Mouse (Mus musculus) adrenal gland, adult 18-20 months (tissue): ENCODE data around the gene Paip2b. TPM values are rescaled to one million over a fixed set of nuclear protein-coding genes. Genes with fewer than 3 reads are reported as not detected.

Experiments used
- total RNA-seq, 2 experiments: library from RNA; stranded (reverse); gene quantifications; 1 replicate in 1 of 2; 2 replicates in 1 of 2; pipeline ENCODE4 v1.2.3; 2021

Paip2b gene
- total RNA-seq, 2 experiments from 2014 or later: 33.8 to 38.2 TPM

Other genes with a start within 250 kb of the Paip2b start
- not detected for gene Clec4f, start 175.6 kb downstream of the Paip2b start, total RNA-seq
- gene Cd207, start 153.9 kb downstream of the Paip2b start, total RNA-seq: under 1 TPM; 0.27 to 0.32 TPM
- gene Vax2, start 120.5 kb downstream of the Paip2b start, total RNA-seq: not detected
- not detected for gene Atp6v1b1, start 88.8 kb downstream of the Paip2b start, total RNA-seq
- under 1 TPM in 1 of 2 experiments, not detected in 1; 0.16 TPM for gene Ankrd53, start 69.1 kb downstream of the Paip2b start, total RNA-seq
- 100 to 1,000 TPM; 171 to 183 TPM for gene Tex261, start 55.9 kb downstream of the Paip2b start, total RNA-seq
- 10 to 100 TPM; 41.0 to 51.8 TPM for gene Nagk, start 36.8 kb downstream of the Paip2b start, total RNA-seq
- 10 to 100 TPM; 91.0 to 95.9 TPM for gene Zfp638, start 35.4 kb upstream of the Paip2b start, total RNA-seq
- gene Dysf, start 176.8 kb upstream of the Paip2b start, total RNA-seq: 10 to 100 TPM; 42.0 to 53.0 TPM